Mouse (Mus musculus) small intestine, adult 2 months (tissue): Measurements from ENCODE around the gene Tuft1. TPM values are rescaled to one million over a fixed set of nuclear protein-coding genes. Genes with fewer than 3 reads are reported as not detected.
A peak's percentile ranks its signal among the peaks of the same experiment; 100 is the strongest.
"Not testable (repeated sequence)": the region's sequence is repeated elsewhere in the genome, so short reads cannot be mapped to it uniquely, and the experiment has no call there.

Experiments
- H3K27ac ChIP-seq: fragments of 200-500 bp; 2 replicates; pipeline ENCODE4 v1.5.1; 2012; ENCODE audit warnings: low read depth, low read length, control low read depth, inconsistent platforms; ENCODE audit not compliant: insufficient read depth
- H3K27me3 ChIP-seq: fragments of 200-500 bp; 2 replicates; pipeline ENCODE4 v1.6.1; 2012; ENCODE audit warnings: mild to moderate bottlenecking, moderate library complexity, low read length, inconsistent platforms; ENCODE audit not compliant: control insufficient read depth, insufficient read depth
- H3K36me3 ChIP-seq: fragments of 200-500 bp; 2 replicates; pipeline ENCODE4 v1.6.1; 2012; ENCODE audit warnings: mild to moderate bottlenecking, low read length, control low read depth, inconsistent platforms; ENCODE audit not compliant: control insufficient read depth, insufficient read depth
- H3K4me1 ChIP-seq: fragments of 200-500 bp; 2 replicates; pipeline ENCODE4 v1.6.1; 2012; ENCODE audit warnings: low read length, inconsistent platforms, mixed read lengths; ENCODE audit not compliant: control insufficient read depth, insufficient read depth, insufficient read length
- H3K4me3 ChIP-seq: fragments of 200-500 bp; 2 replicates; pipeline ENCODE4 v1.5.1; 2012; ENCODE audit warnings: low read depth, mild to moderate bottlenecking, control low read depth, inconsistent platforms, low read length, moderate library complexity
- CTCF ChIP-seq: fragments of 200-500 bp; IDR thresholded peaks from 2 replicates; pipeline ENCODE4 v1.5.1; 2012; ENCODE audit warnings: low read depth, mild to moderate bottlenecking, control low read depth, inconsistent platforms, low read length, moderate library complexity, mixed read lengths; ENCODE audit not compliant: insufficient replicate concordance, insufficient read length; ENCODE audit errors: extremely low read depth
- POLR2A ChIP-seq: fragments of 200-500 bp; IDR thresholded peaks from 2 replicates; pipeline ENCODE4 v1.6.1; 2012; ENCODE audit warnings: low read depth, mild to moderate bottlenecking, control low read depth, inconsistent platforms, low read length, moderate library complexity
- WGBS: fragments of 180-500 bp; shearing (Covaris S2); methylation state at CpG from one replicate; pipeline ENCODE4 v1.1.7; 2018; 5-methylcytosine and 5-hydroxymethylcytosine counted together
- polyA plus RNA-seq: library from polyadenylated mRNA; depleted of rRNA; stranded (reverse); fragments of >200 nt; gene quantifications from 2 replicates; pipeline ENCODE4 v1.2.3, GENCODE M21; 2012

Gene Tuft1
- polyA plus RNA-seq, 1 experiment, result 47.4 TPM

- 31% methylated on average over 8 of the region's 8 CpGs for WGBS
- no peak overlapping the region for H3K4me3 ChIP-seq
- TF ChIP-seq POLR2A (no peak), CTCF (no peak)
- H3K27me3 ChIP-seq, result no peaks in the 10 kb centered on the region
- no peaks in the 10 kb centered on the region for H3K36me3 ChIP-seq
- H3K4me1 ChIP-seq, result peaks cover 7% of the 10 kb centered on the region; the same call in 1 of the 2 replicates
- H3K27ac ChIP-seq, result no peak overlapping the region
Measured at GRCm38 (mm10) chr3:94679351-94679841, 20.7 kb upstream of the Tuft1 start.

GRCm38 (mm10) chr3:94675101-94675500, 16.4 kb upstream of the Tuft1 start:
- not testable (repeated sequence) for H3K4me1 ChIP-seq, H3K36me3 ChIP-seq, H3K27me3 ChIP-seq, H3K4me3 ChIP-seq, H3K27ac ChIP-seq
- WGBS, result 45% methylated on average over 9 of the region's 9 CpGs

DNA sequence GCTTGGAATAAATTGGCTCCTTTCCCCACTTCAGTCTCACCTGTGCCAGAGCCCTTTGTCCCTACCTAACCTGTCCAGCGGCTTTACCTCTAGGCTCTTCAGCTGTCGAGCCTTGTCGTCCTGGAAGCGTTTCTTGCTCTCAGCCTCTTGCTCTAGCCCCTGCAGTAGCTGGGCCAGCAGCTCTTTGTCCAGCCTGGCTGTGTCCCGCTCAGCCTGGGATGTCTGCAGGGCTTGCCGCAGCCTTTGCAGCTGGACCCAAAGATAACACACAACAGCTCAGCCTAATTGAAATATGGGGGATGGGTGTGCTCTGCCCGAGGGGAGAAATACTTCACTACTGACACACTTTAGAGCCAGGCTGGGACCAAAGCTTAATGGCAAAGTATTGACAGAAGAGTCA, 7.2 kb upstream of the Tuft1 start:
- H3K27me3 ChIP-seq, H3K4me3 ChIP-seq, H3K4me1 ChIP-seq, H3K27ac ChIP-seq, H3K36me3 ChIP-seq: not testable (repeated sequence)
- WGBS, result 23% methylated on average over 7 of the region's 7 CpGs

DNA sequence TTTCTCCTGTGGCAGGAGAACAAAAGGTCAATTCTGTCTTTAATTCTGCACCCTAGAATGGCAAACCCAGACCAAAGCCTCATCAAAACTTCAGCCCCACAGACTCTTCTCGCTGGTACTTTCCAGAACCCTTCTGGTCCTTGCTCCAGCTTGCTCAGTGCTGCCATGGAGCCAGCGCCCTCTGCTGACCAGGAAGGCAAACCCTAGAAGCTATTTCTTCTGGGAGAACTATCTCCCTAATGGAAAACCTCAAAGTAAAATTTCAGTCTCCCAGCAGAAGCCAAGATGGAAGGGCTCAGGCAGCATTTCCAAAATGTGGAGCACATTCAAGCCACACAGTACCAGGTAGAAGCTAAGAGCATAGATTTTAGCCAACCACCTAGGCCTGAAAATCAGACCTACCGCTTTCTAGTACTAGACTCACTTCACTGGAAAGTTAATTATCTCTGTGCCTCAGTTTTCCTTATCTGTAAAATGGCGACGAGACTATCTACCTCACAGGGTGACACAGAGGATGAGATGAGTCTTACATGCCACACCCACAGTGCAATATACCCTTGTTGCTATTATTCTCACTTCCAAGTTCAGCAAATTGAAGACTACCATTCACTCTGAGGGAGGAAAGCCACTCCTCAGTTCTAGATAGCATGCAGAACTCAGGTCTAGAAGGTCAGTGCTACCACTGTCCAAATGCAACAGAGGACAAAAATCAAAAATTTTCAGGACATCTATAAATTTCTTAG, 6.6 kb upstream of the Tuft1 start:
- H3K27ac ChIP-seq, H3K4me1 ChIP-seq, H3K4me3 ChIP-seq, H3K36me3 ChIP-seq, H3K27me3 ChIP-seq: not testable (repeated sequence)
- 34% methylated on average over 5 of the region's 5 CpGs for WGBS
- TF ChIP-seq CTCF, result peak; percentile 12; the same call in 1 of the 2 replicates

GRCm38 (mm10) chr3:94660841-94661240, 2.2 kb upstream of the Tuft1 start:
- H3K4me1 ChIP-seq, H3K36me3 ChIP-seq, H3K27ac ChIP-seq, H3K4me3 ChIP-seq, H3K27me3 ChIP-seq: not testable (repeated sequence)
- 80% methylated on average over 2 of the region's 2 CpGs for WGBS

DNA sequence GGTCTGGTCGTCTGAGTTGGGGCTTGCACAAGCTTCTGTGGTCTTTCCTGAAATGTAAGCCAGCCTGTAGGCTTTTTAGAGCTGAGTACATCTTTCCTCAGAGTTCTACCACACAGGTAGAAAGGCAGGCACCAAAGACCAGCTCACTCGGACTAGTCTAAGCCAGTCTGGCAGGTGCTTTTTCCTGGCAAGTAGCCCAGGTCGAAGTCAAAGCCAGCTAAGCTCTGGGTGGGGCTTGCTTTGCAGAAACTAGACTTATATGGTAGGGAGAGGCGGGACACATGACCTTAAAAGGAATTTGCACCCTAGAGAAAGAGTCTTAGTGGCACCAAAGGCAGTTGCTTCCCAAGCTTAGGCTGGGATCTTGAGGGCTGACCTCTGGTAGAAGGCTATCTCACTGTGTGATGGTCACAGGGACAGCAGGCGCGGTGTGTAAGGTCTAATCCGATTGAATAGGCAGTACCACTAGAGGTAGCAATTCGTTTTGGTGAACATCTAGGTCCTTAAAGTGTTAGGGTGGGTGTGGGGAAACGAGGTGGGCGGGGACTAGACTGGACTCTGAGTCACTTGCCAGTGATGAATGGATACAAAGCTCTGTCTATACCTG, 573 bp upstream of the Tuft1 start:
- not testable (repeated sequence) for H3K4me1 ChIP-seq, H3K36me3 ChIP-seq, H3K27me3 ChIP-seq, H3K4me3 ChIP-seq
- peak overlapping the region; percentile 77 for H3K27ac ChIP-seq
- WGBS, result 13% methylated on average over 8 of the region's 10 CpGs

DNA sequence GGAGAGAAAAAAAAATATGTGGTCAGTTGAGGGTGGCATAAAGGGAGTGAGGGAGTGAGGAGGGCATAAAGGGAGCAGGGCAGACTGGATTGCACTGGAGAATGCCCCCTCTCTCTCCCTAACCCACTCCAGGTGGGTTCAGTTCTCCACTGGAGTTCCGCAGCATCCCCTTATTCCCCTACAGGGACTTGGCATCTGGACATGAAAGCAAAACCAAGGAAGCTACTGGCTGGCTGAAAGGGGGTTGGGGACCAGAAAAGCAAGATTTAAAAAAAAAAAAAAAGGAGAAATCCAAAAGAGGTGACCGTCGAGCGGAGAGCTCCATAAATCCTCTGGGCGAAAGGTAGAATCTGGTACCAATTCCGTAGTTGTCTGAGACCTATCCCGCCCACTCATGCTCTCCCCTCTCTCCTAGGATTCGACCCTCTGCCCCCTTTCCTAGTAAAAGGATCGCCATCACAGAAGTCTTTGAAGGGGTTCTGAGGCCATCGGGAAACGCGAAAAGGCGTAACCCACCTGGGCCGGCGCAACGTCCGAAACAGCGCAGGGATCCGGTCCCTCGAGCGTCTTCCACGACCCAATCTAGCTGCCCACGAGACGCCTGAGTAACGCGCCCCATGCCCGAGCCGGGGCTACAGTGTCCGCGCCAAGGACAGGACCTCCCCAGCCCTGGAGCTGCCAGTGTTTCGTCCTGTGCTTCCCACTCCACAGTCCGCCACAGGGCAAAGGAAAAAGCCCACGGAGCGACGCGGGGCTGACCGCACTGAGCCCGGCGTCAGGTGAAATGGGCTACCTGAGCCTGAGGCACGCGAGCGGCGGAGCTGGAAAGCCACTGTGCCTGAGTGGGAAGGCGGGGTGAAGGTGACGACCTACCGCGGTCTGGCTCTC, 576 bp downstream of the Tuft1 start:
- not testable (repeated sequence) for H3K27me3 ChIP-seq, H3K4me1 ChIP-seq, H3K36me3 ChIP-seq
- peak overlapping the region; percentile 81 for H3K27ac ChIP-seq
- peak overlapping the region; percentile 86 for H3K4me3 ChIP-seq
- WGBS, result 4% methylated on average over 26 of the region's 47 CpGs

- peaks cover 13% of the 10 kb centered on the region; the same call in 1 of the 2 replicates for H3K4me1 ChIP-seq
- WGBS, result 40% methylated on average over 1 of the region's 1 CpGs
- H3K27me3 ChIP-seq, H3K36me3 ChIP-seq, H3K4me3 ChIP-seq, H3K27ac ChIP-seq: not testable (repeated sequence)
Measured at GRCm38 (mm10) chr3:94653967-94654366, 4.7 kb downstream of the Tuft1 start.
